Mouse (Mus musculus): ENCODE results near the gene Zdhhc4.

- TF ChIP-seq CTCF (IDR thresholded peaks at IDR 0.05; ENCODE audit: insufficient read depth, low read length) (peak; percentile 83), POLR2A (IDR thresholded peaks at IDR 0.05; ENCODE audit: borderline replicate concordance, extremely low read depth, low read depth, low read length) (no peak)
Measured at GRCm38 (mm10) chr5:143311886-143312285, 17.2 kb downstream of the Zdhhc4 start.

Data from lung, adult 2 months (tissue).